Mouse (Mus musculus): ENCODE measurements around the gene Wdr49. TPM values are rescaled to one million over a fixed set of nuclear protein-coding genes. Genes with fewer than 3 reads are reported as not detected.
A peak's percentile ranks its signal among the peaks of the same experiment; 100 is the strongest.

Gene Wdr49
- total RNA-seq (2015; ENCODE audit: low replicate concordance) (not detected in 2 replicates), total RNA-seq (2017; ENCODE audit: low replicate concordance) (not detected in 2 replicates)

- ATAC-seq (replicated peaks; ENCODE audit: low FRiP score, poor library complexity, severe bottlenecking) = no peak
These were observed at the start of gene Wdr49 for GRCm38 (mm10) chr3:75482056-75482455. TSS of gene Wdr49 (minus strand) at chr3:75482156.

GRCm38 (mm10) chr3:75531074-75531473 is 49.1 kb upstream of the Wdr49 start:
- no peak for ATAC-seq (replicated peaks; ENCODE audit: low FRiP score, poor library complexity, severe bottlenecking)

DNA sequence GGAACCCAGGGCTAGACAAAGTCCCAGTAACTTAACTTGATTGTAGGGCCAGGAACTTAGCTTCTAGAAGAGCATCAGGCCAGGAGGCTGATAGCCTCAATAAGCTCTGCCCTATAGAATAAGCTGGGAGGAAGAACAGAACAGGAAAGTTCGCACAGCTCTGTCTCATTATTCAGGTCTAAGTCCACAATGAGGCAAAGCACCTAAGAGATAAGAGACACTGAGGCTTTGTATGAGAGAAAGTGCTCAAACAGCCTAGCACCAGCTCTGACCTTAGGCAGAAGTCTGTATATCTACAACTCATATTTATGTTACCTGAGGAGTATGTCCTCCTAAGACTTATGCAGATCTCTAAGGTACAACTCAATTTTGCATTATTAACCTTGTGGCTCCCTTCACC is 40.6 kb upstream of the Wdr49 start:
- no peak for ATAC-seq (replicated peaks; ENCODE audit: low FRiP score, poor library complexity, severe bottlenecking)

GRCm38 (mm10) chr3:75521314-75521713 is 39.4 kb upstream of the Wdr49 start:
- ATAC-seq (replicated peaks; ENCODE audit: low FRiP score, poor library complexity, severe bottlenecking) = no peak

DNA sequence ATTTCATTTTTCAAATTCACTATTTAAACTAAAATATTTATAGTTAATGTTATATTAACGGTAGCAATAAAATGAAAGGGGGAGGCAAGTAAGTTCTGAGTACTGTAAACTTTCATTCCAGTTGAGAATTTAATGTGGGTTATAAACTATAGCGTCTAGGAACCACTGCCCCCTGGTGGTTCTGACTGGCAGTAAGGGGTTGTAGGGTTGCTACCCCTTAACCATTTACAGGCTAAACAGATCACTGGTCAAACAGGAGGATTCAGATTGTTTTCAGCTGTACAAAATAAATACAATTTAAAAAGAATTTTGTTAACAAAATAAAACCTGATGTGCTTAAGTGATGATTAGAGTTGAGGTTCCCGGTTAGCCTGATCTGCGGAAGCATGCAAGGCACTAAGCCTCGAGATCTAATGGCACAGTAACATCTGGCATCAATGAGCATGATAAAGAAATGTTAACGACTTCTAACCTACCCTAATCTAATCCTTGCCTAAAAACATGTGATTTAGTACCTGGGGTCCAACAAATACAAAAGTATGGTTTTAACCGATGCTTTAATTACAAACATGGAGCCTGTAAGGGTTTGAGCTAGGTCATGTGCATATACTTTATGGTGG is 35.8 kb upstream of the Wdr49 start:
- ATAC-seq (replicated peaks; ENCODE audit: low FRiP score, poor library complexity, severe bottlenecking) = peak; percentile 80; the same call in 1 of the 2 replicates

- ATAC-seq (replicated peaks; ENCODE audit: low FRiP score, poor library complexity, severe bottlenecking) = no peak
These were observed 17.3 kb upstream of the Wdr49 start for GRCm38 (mm10) chr3:75498961-75499960.

- no peak for ATAC-seq (replicated peaks; ENCODE audit: low FRiP score, poor library complexity, severe bottlenecking)
These were observed 11.0 kb upstream of the Wdr49 start for GRCm38 (mm10) chr3:75492913-75493312.

DNA sequence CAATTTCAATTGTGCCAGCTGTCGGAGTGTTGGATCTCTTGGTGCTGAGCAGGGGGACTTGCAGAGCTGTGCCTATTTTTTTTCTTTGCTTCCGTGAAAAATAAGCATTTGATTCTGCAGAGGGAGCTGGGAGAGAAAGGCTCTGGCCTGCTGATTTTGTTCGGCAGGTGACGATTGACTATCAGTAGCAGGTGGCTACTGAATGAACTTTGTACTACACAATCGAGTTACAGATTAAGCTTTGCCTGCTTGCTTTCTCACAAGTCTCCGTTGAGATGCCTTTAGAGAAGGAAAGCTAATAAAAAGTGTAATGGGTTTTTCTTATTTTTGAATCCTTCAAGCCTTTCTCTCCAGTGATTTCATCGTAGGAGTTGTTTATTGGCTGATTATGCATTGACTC is 6.8 kb downstream of the Wdr49 start:
- ATAC-seq (replicated peaks; ENCODE audit: low FRiP score, poor library complexity, severe bottlenecking) = no peak

DNA sequence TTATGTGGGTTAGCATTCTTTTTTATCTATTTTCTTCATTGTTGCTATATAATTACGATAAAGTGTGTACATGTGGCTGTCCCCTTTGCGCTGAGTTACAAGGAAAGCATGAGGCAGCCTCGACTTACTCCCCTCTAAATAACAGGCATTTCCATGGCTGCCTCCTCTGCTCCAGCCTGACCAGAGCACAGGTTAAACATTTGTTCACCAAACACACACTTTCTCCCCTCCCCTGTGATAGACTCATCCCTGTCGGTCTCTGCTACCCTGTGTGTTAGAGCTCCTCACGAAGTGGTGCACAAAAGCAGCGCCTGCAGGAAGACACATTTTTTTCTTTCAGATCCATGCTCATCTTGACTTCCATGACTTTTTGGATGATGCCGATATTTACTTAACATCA is 7.3 kb downstream of the Wdr49 start:
- ATAC-seq (replicated peaks; ENCODE audit: low FRiP score, poor library complexity, severe bottlenecking) = no peak

- no peak for ATAC-seq (replicated peaks; ENCODE audit: low FRiP score, poor library complexity, severe bottlenecking)
These were observed 13.8 kb downstream of the Wdr49 start for GRCm38 (mm10) chr3:75468154-75468553.

GRCm38 (mm10) chr3:75430564-75431181 is 51.3 kb downstream of the Wdr49 start:
- ATAC-seq (replicated peaks; ENCODE audit: low FRiP score, poor library complexity, severe bottlenecking) = no peak

GRCm38 (mm10) chr3:75395918-75396317 is 86.0 kb downstream of the Wdr49 start:
- ATAC-seq (replicated peaks; ENCODE audit: low FRiP score, poor library complexity, severe bottlenecking) = no peak

DNA sequence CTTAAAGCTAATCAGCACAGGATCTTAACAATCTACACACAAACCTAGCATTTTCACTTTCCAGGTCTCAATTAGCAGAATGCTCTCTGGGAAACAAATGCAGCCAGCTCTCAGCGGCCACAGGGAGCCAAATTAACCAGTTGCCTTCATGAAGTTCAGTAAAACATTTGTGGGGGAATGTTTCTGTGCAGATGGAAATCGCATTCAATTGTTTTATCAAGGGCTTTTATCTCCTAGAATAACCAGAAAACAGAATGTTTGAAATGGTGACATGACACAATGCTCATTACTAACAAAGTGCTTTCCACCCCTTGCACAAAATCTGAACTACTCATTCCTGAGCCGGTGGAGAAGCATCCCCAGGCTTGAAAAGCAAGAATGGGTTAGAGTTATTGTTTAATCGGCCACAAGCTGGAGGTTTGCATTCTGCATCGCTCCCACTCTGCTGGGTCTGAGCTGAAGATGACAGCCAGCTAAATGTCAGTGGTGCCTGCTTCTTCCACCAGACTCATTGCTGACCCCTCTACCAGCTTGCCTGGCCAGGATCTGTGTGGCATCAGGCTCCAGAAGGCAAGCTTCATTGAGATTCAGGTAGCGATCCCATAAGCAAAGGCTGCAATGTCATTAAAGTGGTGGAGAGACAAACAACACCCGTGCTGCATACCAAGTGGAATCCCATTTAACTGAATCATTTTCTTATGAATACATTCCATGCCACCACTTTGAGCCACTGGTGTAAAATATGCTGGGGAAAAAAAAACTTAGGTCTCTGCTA is 86.6 kb downstream of the Wdr49 start:
- ATAC-seq (replicated peaks; ENCODE audit: low FRiP score, poor library complexity, severe bottlenecking) = no peak

- no peak for ATAC-seq (replicated peaks; ENCODE audit: low FRiP score, poor library complexity, severe bottlenecking)
These were observed 87.5 kb downstream of the Wdr49 start for GRCm38 (mm10) chr3:75394487-75394886.

- no peak for ATAC-seq (replicated peaks; ENCODE audit: low FRiP score, poor library complexity, severe bottlenecking)
These were observed 100.2 kb downstream of the Wdr49 start for GRCm38 (mm10) chr3:75381776-75382175.

DNA sequence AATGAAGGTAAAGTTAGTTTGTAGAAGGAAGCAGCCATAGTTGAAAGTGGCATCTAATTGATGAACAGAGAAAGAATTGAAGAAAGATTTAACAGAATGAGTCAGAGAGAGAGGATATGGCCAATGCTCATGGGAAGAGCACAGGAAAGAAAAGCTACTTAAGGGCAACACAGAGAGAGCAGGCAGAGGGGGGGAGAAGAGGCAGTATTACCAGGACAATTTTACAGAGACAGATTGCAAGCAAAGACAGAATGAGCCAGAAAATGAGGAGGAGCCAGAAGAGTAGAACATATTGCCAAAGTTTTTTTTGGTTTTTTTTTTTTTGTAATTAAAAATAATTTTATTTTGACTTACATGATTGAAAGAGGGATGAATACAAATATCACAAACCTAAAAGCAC is 128.0 kb downstream of the Wdr49 start:
- no peak for ATAC-seq (replicated peaks; ENCODE audit: low FRiP score, poor library complexity, severe bottlenecking)

DNA sequence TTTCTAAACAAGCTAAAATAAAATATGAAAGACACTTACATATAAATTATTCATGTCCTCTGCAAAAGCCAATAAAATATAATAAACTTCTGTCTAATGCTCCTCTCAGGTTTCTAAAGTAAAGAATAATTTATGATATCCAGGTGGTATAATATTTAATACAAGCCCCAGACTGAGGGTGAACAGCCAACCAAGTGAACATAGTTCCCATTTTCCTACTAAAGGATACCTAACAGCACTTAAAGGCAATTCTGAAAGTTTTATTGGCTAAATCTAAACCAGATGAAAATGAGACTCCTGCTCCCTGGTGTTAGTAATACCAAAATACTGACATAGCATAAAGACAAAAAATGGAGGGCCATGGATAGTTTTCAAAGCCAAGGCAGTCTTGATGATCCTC is 144.8 kb downstream of the Wdr49 start:
- ATAC-seq (replicated peaks; ENCODE audit: low FRiP score, poor library complexity, severe bottlenecking) = no peak

GRCm38 (mm10) chr3:75320999-75321398 is 161.0 kb downstream of the Wdr49 start:
- no peak for ATAC-seq (replicated peaks; ENCODE audit: low FRiP score, poor library complexity, severe bottlenecking)

GRCm38 (mm10) chr3:75308861-75309260 is 173.1 kb downstream of the Wdr49 start:
- no peak for ATAC-seq (replicated peaks; ENCODE audit: low FRiP score, poor library complexity, severe bottlenecking)

DNA sequence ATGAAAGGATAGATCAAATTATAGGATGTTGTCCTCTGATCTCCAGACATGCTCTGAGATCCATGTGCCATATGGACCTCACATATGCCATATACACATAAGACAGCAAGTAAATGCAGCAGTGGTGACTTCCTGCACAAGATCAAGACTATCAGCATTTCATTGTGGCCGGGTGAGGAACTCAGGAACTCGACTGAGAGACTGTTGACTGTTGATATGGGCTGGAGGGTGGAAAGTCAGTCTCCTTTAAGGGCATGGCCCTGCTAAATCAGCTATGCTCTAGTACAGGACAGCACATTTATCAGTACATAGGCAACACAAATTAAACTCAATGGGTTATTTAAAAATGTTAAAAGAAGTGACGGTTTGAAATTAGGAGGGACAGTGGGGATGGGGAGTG is 173.7 kb downstream of the Wdr49 start:
- no peak for ATAC-seq (replicated peaks; ENCODE audit: low FRiP score, poor library complexity, severe bottlenecking)
